Mouse (Mus musculus) erythroblast, embryonic 14.5 days (primary cell): ENCODE data around the gene Safb.

Experiments
- GATA1 ChIP-seq: IDR thresholded peaks from 2 replicates; pipeline ENCODE4 v1.6.1; 2012; ENCODE audit warnings: low read length, inconsistent platforms, mixed read lengths
- TAL1 ChIP-seq: IDR thresholded peaks from 3 replicates; pipeline ENCODE4 v1.6.1; 2012; ENCODE audit warnings: low read length, inconsistent platforms, mixed read lengths

DNA sequence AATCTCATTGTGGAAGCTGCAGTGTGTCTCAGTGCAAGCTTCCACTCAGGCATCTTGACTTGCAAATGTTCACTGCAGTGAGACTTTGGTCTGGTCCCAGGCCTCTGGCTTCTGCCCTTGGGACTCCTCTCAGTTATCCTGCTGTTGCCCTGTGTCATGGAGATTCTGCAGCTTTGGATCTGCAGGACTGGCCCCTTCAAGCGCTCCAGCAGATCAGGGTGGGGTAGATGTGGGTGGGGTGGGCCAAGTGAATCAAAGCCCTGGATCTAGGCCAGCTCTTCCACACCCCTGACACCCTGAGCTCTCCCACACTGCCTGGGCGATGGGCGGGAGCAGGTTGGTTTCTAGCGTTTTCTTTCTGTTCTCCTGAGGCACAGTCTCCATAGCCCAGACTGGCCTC lies 47.2 kb downstream of the Safb start:
- TF ChIP-seq GATA1, result no peak
- TF ChIP-seq TAL1, result no peak
